Mouse (Mus musculus): Measurements from ENCODE around the gene Snx22. TPM values are rescaled to one million over a fixed set of nuclear protein-coding genes. Genes with fewer than 3 reads are reported as not detected.
A peak's percentile ranks its signal among the peaks of the same experiment; 100 is the strongest.

Gene Snx22
- polyA plus RNA-seq, 1 experiment: 0.10 TPM

DNA sequence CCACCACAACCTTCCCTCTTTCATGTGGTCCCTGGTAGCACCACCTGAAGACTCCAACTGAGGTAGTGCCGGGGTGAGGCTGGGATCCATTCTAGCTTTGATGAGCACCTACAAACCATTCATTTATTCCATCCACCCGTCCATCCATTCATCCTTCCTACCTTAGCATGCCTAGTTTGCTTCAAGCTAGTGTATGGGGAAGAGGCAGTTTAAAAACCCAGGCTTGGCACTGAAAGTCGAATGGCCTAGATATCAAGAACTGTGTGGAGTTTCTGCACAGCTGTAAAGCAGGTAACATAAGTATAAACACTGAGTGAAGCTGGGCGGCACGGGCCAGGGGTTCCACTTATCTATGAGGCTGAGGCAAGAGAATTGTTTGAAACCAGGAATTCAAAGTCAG lies 632 bp upstream of the Snx22 start:
- no peak overlapping the region for H3K4me3 ChIP-seq (ENCODE audit: control insufficient read depth, low read depth, low read length)
- no peaks in the 10 kb centered on the region for H3K36me3 ChIP-seq (ENCODE audit: control insufficient read depth, insufficient read depth, low read length)
- no peaks in the 10 kb centered on the region for H3K27me3 ChIP-seq (ENCODE audit: control insufficient read depth, insufficient read depth, low read length)
- no peak overlapping the region for H3K27ac ChIP-seq (ENCODE audit: control insufficient read depth, insufficient read depth, low read depth, low read length)
- no peak for TF ChIP-seq POLR2A (IDR thresholded peaks at IDR 0.05; ENCODE audit: control insufficient read depth, low read depth, low read length)
- TF ChIP-seq CTCF (IDR thresholded peaks at IDR 0.05; ENCODE audit: control insufficient read depth, insufficient read depth, insufficient replicate concordance, low read depth, low read length): no peak
- H3K4me1 ChIP-seq (ENCODE audit: control insufficient read depth, insufficient read depth, low read length): peaks cover 12% of the 10 kb centered on the region

- no peak overlapping the region for H3K27ac ChIP-seq (ENCODE audit: control insufficient read depth, insufficient read depth, low read depth, low read length)
- peak overlapping the region; percentile 65 for H3K4me3 ChIP-seq (ENCODE audit: control insufficient read depth, low read depth, low read length)
- TF ChIP-seq CTCF (IDR thresholded peaks at IDR 0.05; ENCODE audit: control insufficient read depth, insufficient read depth, insufficient replicate concordance, low read depth, low read length): no peak
- no peak for TF ChIP-seq POLR2A (IDR thresholded peaks at IDR 0.05; ENCODE audit: control insufficient read depth, low read depth, low read length)
- H3K27me3 ChIP-seq (ENCODE audit: control insufficient read depth, insufficient read depth, low read length): no peaks in the 10 kb centered on the region
- peaks cover 12% of the 10 kb centered on the region for H3K4me1 ChIP-seq (ENCODE audit: control insufficient read depth, insufficient read depth, low read length)
- no peaks in the 10 kb centered on the region for H3K36me3 ChIP-seq (ENCODE audit: control insufficient read depth, insufficient read depth, low read length)
Measured at GRCm38 (mm10) chr9:66068971-66069391, 538 bp downstream of the Snx22 start.

GRCm38 (mm10) chr9:66068056-66068455 lies 1.5 kb downstream of the Snx22 start:
- Histone ChIP-seq H3K27ac (ENCODE audit: control insufficient read depth, insufficient read depth, low read depth, low read length) (no peak overlapping the region), H3K4me1 (ENCODE audit: control insufficient read depth, insufficient read depth, low read length) (peaks cover 12% of the 10 kb centered on the region), H3K27me3 (ENCODE audit: control insufficient read depth, insufficient read depth, low read length) (no peaks in the 10 kb centered on the region), H3K36me3 (ENCODE audit: control insufficient read depth, insufficient read depth, low read length) (no peaks in the 10 kb centered on the region), H3K4me3 (ENCODE audit: control insufficient read depth, low read depth, low read length) (no peak overlapping the region)
- TF ChIP-seq POLR2A (IDR thresholded peaks at IDR 0.05; ENCODE audit: control insufficient read depth, low read depth, low read length) (no peak), CTCF (IDR thresholded peaks at IDR 0.05; ENCODE audit: control insufficient read depth, insufficient read depth, insufficient replicate concordance, low read depth, low read length) (no peak)

GRCm38 (mm10) chr9:66067542-66067941 lies 2.0 kb downstream of the Snx22 start:
- H3K36me3 ChIP-seq (ENCODE audit: control insufficient read depth, insufficient read depth, low read length): no peaks in the 10 kb centered on the region; the same call in 1 of the 2 replicates
- no peak overlapping the region for H3K4me3 ChIP-seq (ENCODE audit: control insufficient read depth, low read depth, low read length)
- no peak overlapping the region for H3K27ac ChIP-seq (ENCODE audit: control insufficient read depth, insufficient read depth, low read depth, low read length)
- peak; percentile 47; the same call in 1 of the 2 replicates for TF ChIP-seq CTCF (IDR thresholded peaks at IDR 0.05; ENCODE audit: control insufficient read depth, insufficient read depth, insufficient replicate concordance, low read depth, low read length)
- TF ChIP-seq POLR2A (IDR thresholded peaks at IDR 0.05; ENCODE audit: control insufficient read depth, low read depth, low read length): no peak
- no peaks in the 10 kb centered on the region for H3K27me3 ChIP-seq (ENCODE audit: control insufficient read depth, insufficient read depth, low read length)
- peaks cover 12% of the 10 kb centered on the region for H3K4me1 ChIP-seq (ENCODE audit: control insufficient read depth, insufficient read depth, low read length)

DNA sequence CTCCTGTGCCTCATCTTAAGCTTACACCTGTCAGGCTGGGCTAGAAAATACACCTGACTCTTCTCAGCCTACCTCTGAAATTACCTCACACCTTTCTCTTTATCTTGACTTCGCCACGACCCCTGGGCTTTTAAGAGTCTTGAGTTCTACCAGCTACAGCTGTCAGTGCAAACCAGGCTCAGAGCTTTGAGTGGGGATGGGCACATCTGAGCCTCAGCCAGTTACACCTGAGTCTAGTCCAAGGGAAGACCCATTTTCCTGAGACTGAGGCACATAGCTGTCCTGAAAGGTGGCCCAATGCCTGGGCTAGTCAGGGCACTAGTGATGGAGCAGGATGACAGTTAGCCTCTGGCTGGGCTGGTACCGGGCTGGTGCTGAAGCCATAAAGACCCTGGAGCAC lies 2.7 kb downstream of the Snx22 start:
- H3K27me3 ChIP-seq (ENCODE audit: control insufficient read depth, insufficient read depth, low read length): no peaks in the 10 kb centered on the region
- TF ChIP-seq CTCF (IDR thresholded peaks at IDR 0.05; ENCODE audit: control insufficient read depth, insufficient read depth, insufficient replicate concordance, low read depth, low read length): no peak
- no peak for TF ChIP-seq POLR2A (IDR thresholded peaks at IDR 0.05; ENCODE audit: control insufficient read depth, low read depth, low read length)
- no peak overlapping the region for H3K4me3 ChIP-seq (ENCODE audit: control insufficient read depth, low read depth, low read length)
- H3K27ac ChIP-seq (ENCODE audit: control insufficient read depth, insufficient read depth, low read depth, low read length): no peak overlapping the region
- H3K36me3 ChIP-seq (ENCODE audit: control insufficient read depth, insufficient read depth, low read length): no peaks in the 10 kb centered on the region; the same call in 1 of the 2 replicates
- peaks cover 12% of the 10 kb centered on the region for H3K4me1 ChIP-seq (ENCODE audit: control insufficient read depth, insufficient read depth, low read length)

DNA sequence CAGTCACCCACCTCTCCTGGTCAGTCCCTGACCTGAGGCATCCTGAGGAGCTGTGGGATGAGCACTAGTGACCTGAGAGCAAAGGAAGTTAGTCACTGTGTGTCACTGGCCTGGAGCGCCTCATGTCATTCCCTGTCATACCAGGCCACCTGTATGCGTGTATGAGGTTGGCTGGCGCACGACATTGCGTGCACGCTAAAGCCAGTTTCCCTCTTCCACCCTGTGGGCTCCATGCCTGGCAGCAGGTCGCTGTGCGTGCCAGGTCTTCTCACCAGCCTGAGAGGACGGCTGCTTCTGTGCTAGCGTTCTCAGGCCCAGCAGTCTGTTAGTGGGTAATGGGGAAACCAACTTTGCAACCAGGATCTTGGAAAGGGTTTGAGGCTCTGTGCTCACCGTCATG lies 5.2 kb downstream of the Snx22 start:
- TF ChIP-seq POLR2A (IDR thresholded peaks at IDR 0.05; ENCODE audit: control insufficient read depth, low read depth, low read length): no peak
- TF ChIP-seq CTCF (IDR thresholded peaks at IDR 0.05; ENCODE audit: control insufficient read depth, insufficient read depth, insufficient replicate concordance, low read depth, low read length): no peak
- Histone ChIP-seq H3K4me1 (ENCODE audit: control insufficient read depth, insufficient read depth, low read length) (peaks cover 6% of the 10 kb centered on the region), H3K36me3 (ENCODE audit: control insufficient read depth, insufficient read depth, low read length) (no peaks in the 10 kb centered on the region; the same call in 1 of the 2 replicates), H3K27ac (ENCODE audit: control insufficient read depth, insufficient read depth, low read depth, low read length) (no peak overlapping the region), H3K27me3 (ENCODE audit: control insufficient read depth, insufficient read depth, low read length) (no peaks in the 10 kb centered on the region), H3K4me3 (ENCODE audit: control insufficient read depth, low read depth, low read length) (no peak overlapping the region)

DNA sequence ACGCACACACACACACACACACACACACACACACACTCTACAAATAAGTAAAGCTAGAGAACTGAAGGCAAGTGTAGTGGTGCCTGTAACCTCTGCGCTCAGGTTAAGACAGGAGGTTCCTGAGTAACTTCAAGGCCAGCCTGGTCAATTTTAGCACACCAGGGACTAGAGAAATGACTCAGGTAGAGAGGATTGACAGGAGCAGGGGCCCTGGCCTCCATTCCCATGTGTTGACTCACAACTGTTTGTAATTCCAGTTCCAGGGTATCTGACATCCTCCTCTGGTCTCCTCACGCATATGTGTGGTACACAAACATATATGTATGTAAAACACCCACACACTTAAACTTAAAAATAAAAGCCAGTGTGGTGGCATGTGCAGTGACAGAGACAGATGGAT lies 6.1 kb downstream of the Snx22 start:
- TF ChIP-seq POLR2A (IDR thresholded peaks at IDR 0.05; ENCODE audit: control insufficient read depth, low read depth, low read length): no peak
- no peak for TF ChIP-seq CTCF (IDR thresholded peaks at IDR 0.05; ENCODE audit: control insufficient read depth, insufficient read depth, insufficient replicate concordance, low read depth, low read length)
- no peaks in the 10 kb centered on the region; the same call in 1 of the 2 replicates for H3K36me3 ChIP-seq (ENCODE audit: control insufficient read depth, insufficient read depth, low read length)

GRCm38 (mm10) chr9:66061656-66062055 lies 7.9 kb downstream of the Snx22 start:
- no peaks in the 10 kb centered on the region; the same call in 1 of the 2 replicates for H3K4me1 ChIP-seq (ENCODE audit: control insufficient read depth, insufficient read depth, low read length)
- no peaks in the 10 kb centered on the region; the same call in 1 of the 2 replicates for H3K36me3 ChIP-seq (ENCODE audit: control insufficient read depth, insufficient read depth, low read length)
- H3K27me3 ChIP-seq (ENCODE audit: control insufficient read depth, insufficient read depth, low read length): no peaks in the 10 kb centered on the region
- TF ChIP-seq CTCF (IDR thresholded peaks at IDR 0.05; ENCODE audit: control insufficient read depth, insufficient read depth, insufficient replicate concordance, low read depth, low read length) (no peak), POLR2A (IDR thresholded peaks at IDR 0.05; ENCODE audit: control insufficient read depth, low read depth, low read length) (no peak)
- no peak overlapping the region for H3K27ac ChIP-seq (ENCODE audit: control insufficient read depth, insufficient read depth, low read depth, low read length)
- H3K4me3 ChIP-seq (ENCODE audit: control insufficient read depth, low read depth, low read length): no peak overlapping the region

More for the DNA sequence above, 6.1 kb downstream of the Snx22 start:
- Histone ChIP-seq H3K27ac (ENCODE audit: control insufficient read depth, insufficient read depth, low read depth, low read length) (no peak overlapping the region), H3K4me1 (ENCODE audit: control insufficient read depth, insufficient read depth, low read length) (no peaks in the 10 kb centered on the region; the same call in 1 of the 2 replicates), H3K27me3 (ENCODE audit: control insufficient read depth, insufficient read depth, low read length) (no peaks in the 10 kb centered on the region), H3K4me3 (ENCODE audit: control insufficient read depth, low read depth, low read length) (no peak overlapping the region)
